Mouse (Mus musculus): ENCODE results near the gene Ncstn.

Gene Ncstn

DNA sequence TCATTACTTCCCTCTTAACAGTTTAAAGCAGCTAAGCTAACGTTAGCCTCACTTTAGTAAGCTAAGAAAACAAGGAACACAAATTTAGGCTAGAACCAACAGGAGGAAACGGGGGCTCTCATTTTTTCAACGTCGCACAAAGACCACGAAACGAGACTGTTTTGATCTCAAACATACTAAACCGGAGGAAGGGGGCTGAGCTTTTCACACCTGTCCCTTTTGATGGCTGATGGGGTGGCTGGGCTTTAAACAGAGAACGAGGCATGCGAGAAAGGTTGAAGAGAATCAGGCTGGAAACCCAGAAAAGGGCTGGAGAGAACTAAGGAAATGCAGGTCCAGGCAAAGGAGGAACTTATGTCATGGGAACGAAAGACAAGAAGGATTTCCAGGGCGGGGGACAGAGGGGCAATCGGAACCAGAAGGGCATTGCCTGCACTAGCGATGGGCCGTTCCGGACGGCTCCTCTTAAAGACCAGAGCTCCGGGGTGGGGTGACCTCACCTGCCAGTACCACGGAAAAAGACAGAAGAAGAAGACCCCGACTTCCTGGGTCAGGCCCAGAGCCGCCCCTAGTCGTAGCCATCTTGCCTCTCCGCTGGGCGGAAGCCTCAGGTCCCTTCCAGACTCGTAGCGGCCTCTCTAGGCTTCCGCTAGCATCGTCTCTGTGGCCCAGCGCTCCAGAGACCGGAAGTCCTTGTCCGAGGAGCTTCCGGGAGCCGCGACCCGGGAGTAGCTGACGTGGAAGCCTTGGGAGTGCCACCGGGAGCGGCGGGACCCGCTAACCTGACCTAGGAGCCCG, at the start of gene Ncstn, which contains the start of gene Copa:
Gene Ncstn (minus strand): TSS at position 695 of the 798 bp plus-strand sequence.
Gene Copa (plus strand): TSS at position 429 of the 798 bp plus-strand sequence.
- DNase-seq (ENCODE audit: low read depth): peak; percentile 92

DNA sequence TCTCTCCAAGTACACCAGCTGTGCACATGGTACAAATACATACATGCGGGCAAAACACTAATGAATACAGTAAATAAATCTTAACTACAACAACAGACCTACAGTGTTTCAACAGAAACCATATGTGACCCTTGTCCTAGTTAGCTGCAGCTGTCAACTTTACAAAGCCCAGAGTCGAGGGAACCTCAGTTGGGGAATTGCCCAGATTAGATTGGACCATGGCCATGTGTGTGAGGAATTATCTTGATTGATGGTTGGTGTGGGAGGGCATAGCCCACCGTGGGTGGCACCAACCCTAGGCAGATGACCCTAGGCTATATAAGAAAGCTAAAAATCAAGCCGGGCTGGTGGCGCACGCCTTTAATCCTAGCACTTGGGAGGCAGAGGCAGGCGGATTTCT, 49.7 kb upstream of the Ncstn start:
- no peak for DNase-seq (ENCODE audit: low read depth)

DNA sequence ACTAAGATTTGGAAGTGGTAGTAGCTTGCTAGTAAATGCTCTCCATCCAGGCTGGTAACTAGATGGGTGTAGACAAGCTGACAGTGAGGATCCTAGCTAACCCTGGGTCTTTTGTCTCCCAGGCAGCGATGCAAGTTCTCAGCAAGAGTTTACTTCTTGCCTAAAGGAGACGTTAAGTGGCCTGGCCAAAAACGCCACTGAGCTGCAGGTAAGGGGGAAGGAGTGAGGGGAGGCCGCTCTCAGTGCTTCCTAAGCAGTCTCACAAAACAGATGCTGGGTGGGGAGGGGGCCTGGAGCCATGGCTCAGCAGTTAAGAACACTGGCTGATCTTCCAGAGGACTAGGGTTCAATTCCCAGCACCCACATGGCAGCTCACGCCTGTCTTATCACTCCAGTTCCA, 47.2 kb upstream of the Ncstn start:
- DNase-seq (ENCODE audit: low read depth): no peak

DNA sequence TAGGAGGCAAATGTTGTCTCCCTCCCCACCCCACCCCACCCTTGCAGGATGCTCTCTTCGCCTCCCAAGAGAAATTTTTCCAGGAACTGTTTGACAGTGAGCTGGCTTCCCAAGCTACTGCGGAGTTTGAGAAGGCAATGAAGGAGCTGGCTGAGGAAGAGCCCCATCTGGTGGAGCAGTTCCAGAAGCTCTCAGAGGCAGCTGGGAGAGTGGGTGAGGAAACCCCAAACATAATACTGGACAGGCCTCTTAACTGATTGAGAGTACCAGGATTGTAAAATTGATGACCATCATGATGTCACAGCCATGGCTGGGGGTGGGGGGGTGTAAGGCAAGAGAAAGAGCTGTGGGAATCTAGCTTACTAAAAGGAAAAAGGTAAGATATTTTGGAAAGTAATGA, 46.5 kb upstream of the Ncstn start:
- no peak for DNase-seq (ENCODE audit: low read depth)

DNA sequence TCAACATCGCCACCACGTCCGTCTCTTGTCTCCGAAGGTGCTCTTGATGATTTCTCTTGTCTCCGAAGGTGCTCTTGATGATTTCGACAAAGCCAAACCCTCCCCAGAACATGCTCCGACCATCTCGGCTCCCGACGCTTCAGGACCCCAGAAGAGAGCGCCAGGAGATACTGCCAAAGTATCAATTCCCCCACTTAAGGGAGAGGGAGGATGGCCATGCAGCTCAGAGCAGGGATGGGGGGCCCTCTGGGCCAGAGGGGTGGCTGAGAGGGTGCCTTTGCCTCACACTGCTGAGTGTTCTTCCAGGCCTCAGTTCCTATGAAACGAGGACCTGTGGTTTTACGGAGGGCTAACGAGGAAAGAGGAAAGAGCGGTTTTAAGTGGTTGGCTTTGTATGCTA, 46.0 kb upstream of the Ncstn start:
- no peak for DNase-seq (ENCODE audit: low read depth)

DNA sequence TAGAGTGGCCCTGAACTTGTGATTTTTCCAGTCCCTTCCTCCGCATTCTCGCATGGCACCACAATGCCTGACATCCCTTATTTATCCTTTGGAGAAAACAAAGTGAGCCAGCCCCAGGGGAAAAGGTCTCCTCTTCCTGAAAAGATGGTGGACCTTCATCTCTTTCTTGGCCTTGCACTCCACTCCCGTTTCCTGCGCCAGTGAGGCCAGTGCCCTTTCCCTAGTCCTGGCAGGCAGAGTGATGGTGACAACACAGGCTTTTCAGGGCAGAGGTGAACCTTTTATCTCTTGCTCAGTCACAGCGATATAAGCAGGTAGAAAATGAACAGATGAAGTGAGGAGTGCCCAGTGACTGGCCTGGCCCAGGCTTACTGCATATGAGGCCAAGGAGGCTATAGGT, 44.9 kb upstream of the Ncstn start:
- no peak for DNase-seq (ENCODE audit: low read depth)

DNA sequence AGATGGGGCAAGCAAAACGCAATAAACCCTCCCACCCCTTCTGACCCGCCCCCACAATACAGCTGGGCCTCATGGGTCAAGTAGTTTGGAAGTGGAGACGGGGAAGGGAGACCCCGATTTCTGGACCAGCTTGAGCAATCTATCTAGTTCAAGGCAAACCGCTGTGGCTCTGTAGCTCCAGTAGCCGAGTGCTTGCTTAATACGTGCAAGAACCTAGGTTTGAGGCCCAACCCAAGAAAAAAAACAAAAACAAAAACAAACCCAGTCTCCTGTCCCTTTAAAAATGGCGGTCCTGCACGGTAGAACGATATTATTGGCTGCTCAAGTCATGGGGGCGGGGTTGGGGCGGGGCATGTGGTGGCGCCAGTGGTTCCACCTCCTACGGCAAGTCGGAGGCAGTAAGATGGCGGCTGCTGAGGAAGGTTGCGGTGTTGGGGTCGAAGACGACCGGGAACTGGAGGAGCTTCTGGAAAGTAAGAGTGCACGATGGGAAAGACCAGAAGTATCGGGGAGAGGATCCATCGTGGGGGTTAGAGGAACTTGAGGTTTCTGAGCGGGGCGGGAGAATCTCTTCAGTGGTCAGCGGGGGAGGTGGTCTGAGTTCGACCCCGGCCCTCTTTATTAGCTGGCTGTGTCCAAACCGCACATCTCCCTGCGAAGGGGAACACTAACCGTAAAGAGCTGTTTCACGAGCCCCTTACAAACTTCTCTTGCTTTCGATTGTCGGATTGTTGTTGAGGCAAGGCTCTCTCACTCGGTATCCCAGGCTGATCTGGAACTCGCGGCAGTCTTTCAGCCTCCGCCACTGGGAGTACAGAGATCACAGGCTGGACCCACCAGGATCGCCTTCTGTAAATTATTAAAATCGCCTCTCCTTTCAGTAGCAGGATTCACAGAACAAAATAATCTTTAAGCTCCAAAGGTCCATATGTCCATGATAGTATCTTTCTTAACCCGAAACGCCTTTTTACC, 44.1 kb upstream of the Ncstn start, which contains the start of gene Pex19:
Gene Pex19 (plus strand): TSS at position 380 of the 972 bp plus-strand sequence.
- peak; percentile 93 for DNase-seq (ENCODE audit: low read depth)

DNA sequence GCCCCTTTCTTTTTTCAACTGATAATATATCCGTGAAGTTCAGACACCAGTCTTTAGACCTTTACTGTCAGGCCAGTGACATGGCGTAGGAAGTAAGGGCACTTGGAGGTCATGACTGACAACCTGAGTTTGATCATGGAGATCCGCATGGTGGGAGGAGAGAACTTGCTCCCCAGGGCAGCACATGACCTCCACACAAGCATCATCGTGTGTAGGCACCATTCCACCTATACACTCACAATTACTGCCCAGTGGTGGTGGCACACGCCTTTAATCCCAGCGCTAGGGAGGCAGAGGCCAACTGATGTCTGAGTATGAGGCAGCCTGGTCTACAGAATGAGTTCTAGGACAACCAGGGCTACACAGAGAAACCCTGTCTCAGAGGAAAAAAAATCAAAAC, 42.0 kb upstream of the Ncstn start:
- no peak for DNase-seq (ENCODE audit: low read depth)

DNA sequence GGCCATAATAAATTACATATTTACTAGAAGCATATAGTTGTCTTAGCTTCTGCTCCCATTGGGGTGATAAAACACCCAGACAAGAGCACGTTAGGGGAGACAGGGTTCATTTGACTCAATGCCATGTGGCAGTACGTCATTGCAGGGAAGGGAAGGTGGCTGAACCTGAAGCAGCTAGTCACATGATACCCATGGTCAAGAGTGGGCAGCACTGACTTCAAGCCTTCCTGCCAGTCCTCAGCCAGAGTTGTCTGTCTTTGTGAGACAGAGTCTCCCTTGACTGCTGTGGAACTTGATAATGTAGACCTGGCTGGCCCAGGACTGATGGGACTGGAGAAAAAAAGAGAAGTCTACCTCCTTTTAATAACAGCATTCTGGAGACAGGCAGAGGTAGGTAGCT, 40.1 kb upstream of the Ncstn start:
- no peak for DNase-seq (ENCODE audit: low read depth)

DNA sequence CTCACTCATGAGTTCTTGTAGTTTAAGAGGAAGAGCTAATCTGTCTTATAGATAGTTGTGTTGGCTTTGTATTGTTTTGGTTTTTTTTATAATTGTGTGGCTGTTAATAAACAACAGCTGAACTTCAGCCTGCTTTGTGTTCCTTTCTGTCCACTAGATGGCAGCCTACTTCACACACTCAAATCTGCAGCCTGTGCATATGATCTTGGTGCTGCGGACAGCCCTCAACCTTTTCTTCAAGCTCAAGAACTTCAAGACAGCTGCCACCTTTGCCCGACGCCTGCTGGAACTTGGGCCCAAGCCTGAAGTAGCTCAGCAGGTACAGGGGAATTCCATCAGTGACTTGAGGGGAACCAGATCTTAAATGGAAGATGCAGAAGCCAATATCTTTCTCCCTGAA, 37.1 kb upstream of the Ncstn start:
- peak; percentile 75 for DNase-seq (ENCODE audit: low read depth)

DNA sequence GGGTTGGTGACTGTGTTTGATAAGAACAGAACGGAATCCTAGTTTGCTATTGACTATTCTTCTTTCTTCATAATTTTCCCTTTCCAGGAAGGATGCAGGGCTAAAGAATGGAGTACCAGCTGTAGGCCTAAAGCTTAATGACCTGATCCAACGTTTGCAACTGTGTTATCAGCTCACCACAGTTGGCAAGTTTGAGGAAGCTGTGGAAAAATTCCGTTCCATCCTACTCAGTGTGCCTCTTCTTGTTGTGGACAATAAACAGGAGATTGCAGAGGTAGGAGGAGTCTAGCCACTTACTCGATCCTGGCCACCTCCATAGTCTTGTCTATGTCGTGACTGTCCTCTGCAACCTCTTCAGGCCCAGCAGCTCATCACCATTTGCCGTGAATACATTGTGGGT, 36.5 kb upstream of the Ncstn start:
- no peak for DNase-seq (ENCODE audit: low read depth)

DNA sequence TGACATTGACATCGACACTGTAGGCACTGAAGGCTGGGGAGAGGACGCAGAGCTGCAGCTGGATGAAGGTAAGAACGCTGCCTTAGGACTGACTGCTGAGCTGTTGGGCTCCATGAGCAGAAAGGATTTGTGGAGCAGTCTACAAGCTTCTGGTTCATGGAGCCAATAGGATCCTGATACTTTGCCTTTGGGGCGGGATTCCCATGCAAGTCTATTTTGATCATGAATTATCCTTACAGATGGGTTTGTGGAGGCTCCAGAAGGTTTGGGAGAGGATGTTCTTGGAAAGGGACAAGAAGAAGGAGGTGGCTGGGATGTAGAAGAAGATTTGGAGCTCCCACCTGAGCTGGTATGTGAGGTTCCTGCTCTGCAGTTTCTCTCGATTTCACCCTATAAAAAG, 34.4 kb upstream of the Ncstn start:
- DNase-seq (ENCODE audit: low read depth): no peak

DNA sequence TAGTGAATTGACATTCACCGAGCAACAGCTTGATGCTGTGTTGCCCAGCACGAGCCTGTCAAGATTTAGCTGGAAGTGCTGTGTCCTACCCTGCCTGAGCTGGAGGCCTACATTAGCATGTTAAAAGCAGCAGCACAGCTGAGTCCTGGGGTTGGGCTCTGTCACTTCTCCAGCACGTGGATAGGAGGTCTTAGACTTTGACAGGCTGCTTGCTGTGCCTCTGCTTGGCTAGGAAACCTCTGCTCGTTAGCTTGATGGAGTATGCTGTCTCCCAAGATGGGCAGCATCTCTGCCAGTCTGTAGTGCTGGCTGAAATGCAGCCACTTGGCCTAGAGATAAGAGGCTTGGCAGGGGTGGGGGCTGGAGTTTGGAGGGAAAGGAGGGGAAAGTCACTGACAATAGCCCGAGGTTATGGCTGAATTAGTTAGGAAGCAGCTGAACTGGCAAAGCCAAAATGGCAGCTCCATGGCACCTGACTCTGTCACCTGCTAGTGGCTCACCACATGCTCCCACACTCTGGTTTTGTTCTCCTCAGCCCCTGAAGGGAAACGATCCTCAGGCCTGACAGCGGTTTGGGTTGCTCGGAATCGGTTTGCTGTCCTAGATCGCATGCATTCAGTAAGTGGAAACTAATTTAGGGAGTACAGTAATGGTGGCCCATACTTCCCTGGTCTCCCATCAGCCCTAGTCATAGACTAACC, 25.3 kb upstream of the Ncstn start:
- no peak for DNase-seq (ENCODE audit: low read depth)

DNA sequence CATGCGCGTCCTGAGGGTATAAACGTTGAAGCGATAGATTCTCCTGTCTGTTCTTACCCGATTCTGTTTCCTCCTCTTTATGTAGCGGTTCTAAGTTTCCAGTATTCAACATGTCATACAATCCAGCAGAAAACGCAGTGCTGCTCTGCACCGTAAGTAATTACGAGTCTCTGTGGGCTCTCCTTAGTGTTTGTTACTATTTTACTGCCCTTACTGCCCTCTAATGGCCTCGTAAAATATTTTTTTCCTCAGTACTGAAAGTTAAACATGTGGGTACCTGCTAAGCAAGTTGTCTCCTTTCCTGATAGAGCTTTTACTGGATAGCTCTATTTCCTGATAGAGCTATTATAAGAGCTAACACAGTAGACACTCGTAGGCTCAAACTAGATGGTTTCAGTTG, 22.5 kb upstream of the Ncstn start:
- no peak for DNase-seq (ENCODE audit: low read depth)

DNA sequence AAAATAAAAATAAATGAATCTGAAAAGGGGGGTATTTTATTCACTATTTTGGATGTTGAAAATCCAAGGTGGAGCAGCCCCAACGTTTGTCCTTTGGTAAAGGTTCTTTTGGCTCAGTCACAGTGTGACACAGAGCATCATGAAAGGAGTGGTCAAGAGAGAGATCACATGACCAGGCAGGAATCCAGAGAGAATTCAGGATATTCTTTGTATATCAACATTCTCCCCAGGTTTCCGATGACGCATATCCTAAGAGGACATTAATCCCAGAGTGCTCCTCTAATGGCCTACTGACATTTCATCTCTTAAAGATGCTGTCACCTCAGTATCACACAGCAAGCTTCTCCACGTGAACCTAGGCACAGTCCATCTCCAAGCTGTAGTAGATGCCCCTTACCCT, 21.0 kb upstream of the Ncstn start:
- no peak for DNase-seq (ENCODE audit: low read depth)

DNA sequence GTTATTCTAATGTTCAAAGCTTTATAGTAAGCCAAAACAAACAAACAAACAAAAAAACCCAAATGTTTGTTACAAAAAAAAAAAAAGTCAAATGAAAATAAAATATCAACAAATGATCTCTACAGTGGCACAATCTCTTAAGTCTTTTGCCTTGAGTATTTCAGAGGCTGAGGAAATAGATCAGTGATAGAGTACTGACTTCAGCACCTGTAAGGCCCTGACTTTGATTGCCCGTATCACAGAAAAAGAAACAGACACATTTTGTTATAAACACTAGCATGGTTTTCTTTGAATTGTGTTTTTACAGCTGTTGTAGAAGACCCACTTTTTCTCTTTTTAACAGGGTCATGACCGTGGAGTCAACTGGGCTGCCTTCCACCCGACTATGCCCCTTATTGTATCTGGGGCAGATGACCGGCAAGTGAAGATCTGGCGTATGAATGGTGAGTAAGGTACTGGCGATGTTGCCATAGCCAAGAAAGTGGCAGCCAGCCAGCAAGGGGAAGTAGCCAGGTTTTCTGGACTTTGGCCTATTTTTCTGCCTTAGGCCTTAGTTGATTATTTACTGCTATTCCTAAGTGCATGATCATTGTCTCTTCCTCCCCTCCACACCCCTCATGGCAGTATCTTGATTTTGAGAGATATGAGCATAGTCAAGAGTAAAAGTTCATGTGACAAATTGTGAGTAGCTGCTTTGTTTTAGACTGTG, 16.9 kb upstream of the Ncstn start:
- DNase-seq (ENCODE audit: low read depth): no peak

DNA sequence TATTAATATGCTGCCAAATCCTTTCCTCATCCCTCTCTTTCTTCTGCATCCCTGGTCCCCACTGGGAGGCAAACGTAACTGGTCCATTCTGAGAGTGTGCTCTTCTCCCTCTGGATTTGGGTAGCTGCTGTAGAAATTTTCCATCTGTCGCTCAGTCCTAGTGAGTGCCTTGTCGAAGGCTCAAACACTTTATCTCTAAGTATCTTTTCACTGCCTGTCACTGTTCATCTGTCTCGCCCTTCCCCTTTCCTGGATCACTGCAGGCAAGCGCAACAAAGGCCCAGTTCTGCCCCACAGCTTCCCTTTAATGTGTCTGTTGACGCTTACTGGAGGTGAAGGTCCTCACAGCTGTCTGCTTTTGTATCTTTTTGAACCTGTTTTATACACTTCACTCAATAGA, 12.6 kb upstream of the Ncstn start:
- no peak for DNase-seq (ENCODE audit: low read depth)

DNA sequence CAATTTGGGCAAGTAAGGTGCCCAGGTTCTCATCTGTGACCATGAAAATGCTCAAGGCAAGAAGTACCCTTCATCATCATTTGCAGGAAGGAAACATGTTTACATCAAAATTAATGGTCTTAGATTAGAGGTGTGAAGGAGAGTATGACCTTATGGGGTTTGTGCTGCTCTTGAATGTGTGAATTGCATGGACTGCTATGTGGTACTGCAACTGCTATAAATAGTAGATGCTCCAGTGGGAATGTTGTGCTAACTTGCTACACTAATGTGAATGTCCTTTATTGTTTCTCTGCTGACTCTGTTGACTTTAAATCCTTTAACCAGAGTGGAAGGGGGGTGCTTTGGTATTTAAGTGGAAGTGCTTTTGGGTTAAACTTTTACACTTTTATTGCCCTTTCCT, 11.7 kb upstream of the Ncstn start:
- no peak for DNase-seq (ENCODE audit: low read depth)

DNA sequence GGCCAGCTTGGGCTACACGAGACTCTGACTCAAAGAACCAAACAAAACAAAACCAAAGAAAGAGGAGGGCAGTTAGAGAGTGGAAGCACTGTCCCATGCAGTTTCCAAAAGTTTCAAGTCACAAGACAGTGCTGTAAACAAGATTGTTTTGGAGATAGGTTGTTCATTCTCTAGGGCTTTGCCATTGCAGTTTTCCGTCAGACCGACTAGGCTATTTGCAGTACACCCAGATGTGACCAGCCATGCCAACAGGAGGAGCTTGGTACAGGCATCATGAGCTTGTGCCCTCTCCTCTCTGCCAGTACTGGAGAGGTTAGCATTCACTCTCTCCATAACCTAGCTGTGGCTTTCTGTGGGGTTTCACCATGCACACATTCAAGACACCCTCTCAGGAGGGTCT, 10.9 kb upstream of the Ncstn start:
- no peak for DNase-seq (ENCODE audit: low read depth)

DNA sequence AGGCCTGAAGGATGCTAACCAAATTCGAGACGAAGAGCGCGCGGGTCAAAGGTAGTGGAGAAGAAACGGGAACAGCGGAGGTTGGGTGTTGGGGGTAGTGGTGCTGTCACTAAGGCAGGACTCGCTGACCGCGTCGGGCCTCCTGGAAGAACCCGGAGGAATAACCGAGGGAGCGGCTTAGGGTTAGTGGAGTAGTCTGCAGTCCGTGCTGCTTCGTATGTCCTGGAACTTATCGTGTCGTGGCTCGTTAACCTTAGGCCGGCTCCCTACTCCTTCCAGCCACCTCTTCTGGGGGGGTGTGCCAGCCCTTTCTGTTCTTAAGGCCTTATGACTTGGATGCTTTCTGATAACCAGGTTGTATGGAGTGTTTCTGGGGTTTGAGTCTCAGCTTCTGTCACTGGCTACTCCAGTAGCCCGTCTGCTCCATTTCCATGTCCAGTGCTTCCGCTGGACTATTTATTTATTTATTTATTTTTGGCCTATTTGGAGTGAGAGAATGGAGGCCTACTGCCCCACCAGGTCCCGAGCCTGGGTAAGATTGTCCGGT, 377 bp upstream of the Ncstn start:
- no peak for DNase-seq (ENCODE audit: low read depth)

DNA sequence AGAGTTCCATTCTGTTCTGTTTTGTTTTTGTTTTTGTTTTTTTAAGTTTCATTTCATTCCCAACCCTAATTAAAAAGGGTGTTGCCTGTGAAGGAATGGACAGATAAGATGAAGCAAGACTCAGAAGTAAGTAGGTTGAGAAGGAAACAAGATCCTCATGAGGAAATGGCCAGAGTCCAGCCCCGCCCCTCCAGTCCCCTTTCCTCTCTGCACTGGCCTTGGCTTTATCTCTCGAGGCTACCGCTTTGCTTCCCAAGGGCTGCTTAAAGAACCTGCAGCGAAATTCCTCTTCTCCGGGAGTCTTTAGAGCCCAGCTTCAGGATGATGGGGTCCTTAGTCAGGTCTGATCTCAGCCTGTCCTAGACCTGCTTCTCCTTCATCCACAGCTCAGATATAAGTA, 4.6 kb downstream of the Ncstn start:
- no peak for DNase-seq (ENCODE audit: low read depth)

All from naive thymus-derived CD4-positive, alpha-beta T cell, adult 2 months (primary cell).